Mouse (Mus musculus): ENCODE data around the gene Fpgs. TPM values are rescaled to one million over a fixed set of nuclear protein-coding genes. Genes with fewer than 3 reads are reported as not detected.

Gene Fpgs
- polyA plus RNA-seq, 1 experiment: 20.7 TPM

- no peak for TF ChIP-seq MYOG (IDR thresholded peaks at IDR 0.05; ENCODE audit: control insufficient read depth in 1 of 3, insufficient read depth in 1 of 3, insufficient read length in 2 of 3, low read depth in 2 of 3)
- no peak for TF ChIP-seq E2F4 (IDR thresholded peaks at IDR 0.05; ENCODE audit: insufficient read depth)
- TF ChIP-seq POLR2AphosphoS2 (IDR thresholded peaks at IDR 0.05; ENCODE audit: insufficient read length, low read depth): no peak
- no peak for TF ChIP-seq TCF12 (IDR thresholded peaks at IDR 0.05; ENCODE audit: insufficient read depth, poor library complexity, severe bottlenecking)
- TF ChIP-seq MAX (IDR thresholded peaks at IDR 0.05; ENCODE audit: low read depth): no peak
- no peak for TF ChIP-seq POLR2A (IDR thresholded peaks at IDR 0.05; ENCODE audit: insufficient read length, low read depth)
- no peak for TF ChIP-seq REST (IDR thresholded peaks at IDR 0.05; ENCODE audit: insufficient read depth, insufficient read length)
- TF ChIP-seq SRF (IDR thresholded peaks at IDR 0.05; ENCODE audit: control insufficient read depth, insufficient read length, low read depth): no peak
- no peak for TF ChIP-seq CEBPB (IDR thresholded peaks at IDR 0.05; ENCODE audit: insufficient read depth, poor library complexity, severe bottlenecking)
- no peak for TF ChIP-seq TCF3 (IDR thresholded peaks at IDR 0.05; ENCODE audit: insufficient read length, low read depth)
- H3K4me2 ChIP-seq (ENCODE audit: low read depth): no peak overlapping the region
These were observed 45.1 kb downstream of the Fpgs start for GRCm38 (mm10) chr2:32658873-32659272.

GRCm38 (mm10) chr2:32655826-32656225, 48.1 kb downstream of the Fpgs start:
- H3K27me3 ChIP-seq (ENCODE audit: control insufficient read depth, insufficient read depth, insufficient read length): no peaks in the 10 kb centered on the region
- H3K4me3 ChIP-seq: no peak overlapping the region
- no peak overlapping the region for H3K4me2 ChIP-seq (ENCODE audit: low read depth)
- TF ChIP-seq TCF3 (IDR thresholded peaks at IDR 0.05; ENCODE audit: insufficient read length, low read depth) (no peak), MYOG (IDR thresholded peaks at IDR 0.05; ENCODE audit: control insufficient read depth in 1 of 3, insufficient read depth in 1 of 3, insufficient read length in 2 of 3, low read depth in 2 of 3) (no peak), E2F4 (IDR thresholded peaks at IDR 0.05; ENCODE audit: insufficient read depth) (no peak), REST (IDR thresholded peaks at IDR 0.05; ENCODE audit: insufficient read depth, insufficient read length) (no peak), POLR2AphosphoS2 (IDR thresholded peaks at IDR 0.05; ENCODE audit: insufficient read length, low read depth) (no peak), CEBPB (IDR thresholded peaks at IDR 0.05; ENCODE audit: insufficient read depth, poor library complexity, severe bottlenecking) (no peak), SRF (IDR thresholded peaks at IDR 0.05; ENCODE audit: control insufficient read depth, insufficient read length, low read depth) (no peak), USF1 (IDR thresholded peaks at IDR 0.05; ENCODE audit: low read depth) (no peak), POLR2A (IDR thresholded peaks at IDR 0.05; ENCODE audit: insufficient read length, low read depth) (no peak)
- H3ac ChIP-seq (ENCODE audit: control insufficient read depth, insufficient read length): no peak overlapping the region
- no peaks in the 10 kb centered on the region for H3K36me3 ChIP-seq (ENCODE audit: control insufficient read depth, insufficient read depth)
- no peaks in the 10 kb centered on the region for H3K79me2 ChIP-seq (ENCODE audit: control insufficient read depth, insufficient read depth)

More at GRCm38 (mm10) chr2:32658873-32659272, 45.1 kb downstream of the Fpgs start:
- Histone ChIP-seq H3K27me3 (ENCODE audit: control insufficient read depth, insufficient read depth, insufficient read length) (no peaks in the 10 kb centered on the region), H3K36me3 (ENCODE audit: control insufficient read depth, insufficient read depth) (no peaks in the 10 kb centered on the region), H3ac (ENCODE audit: control insufficient read depth, insufficient read length) (no peak overlapping the region), H3K79me2 (ENCODE audit: control insufficient read depth, insufficient read depth) (no peaks in the 10 kb centered on the region), H3K4me3 (no peak overlapping the region)

GRCm38 (mm10) chr2:32655394-32655744, 48.6 kb downstream of the Fpgs start:
- H3K4me3 ChIP-seq: no peak overlapping the region
- no peak overlapping the region for H3ac ChIP-seq (ENCODE audit: control insufficient read depth, insufficient read length)
- H3K36me3 ChIP-seq (ENCODE audit: control insufficient read depth, insufficient read depth): no peaks in the 10 kb centered on the region
- no peak overlapping the region for H3K4me2 ChIP-seq (ENCODE audit: low read depth)
- H3K27me3 ChIP-seq (ENCODE audit: control insufficient read depth, insufficient read depth, insufficient read length): no peaks in the 10 kb centered on the region
- TF ChIP-seq CEBPB (IDR thresholded peaks at IDR 0.05; ENCODE audit: insufficient read depth, poor library complexity, severe bottlenecking): no peak
- no peak for TF ChIP-seq E2F4 (IDR thresholded peaks at IDR 0.05; ENCODE audit: insufficient read depth)
- no peak for TF ChIP-seq POLR2AphosphoS2 (IDR thresholded peaks at IDR 0.05; ENCODE audit: insufficient read length, low read depth)
- TF ChIP-seq REST (IDR thresholded peaks at IDR 0.05; ENCODE audit: insufficient read depth, insufficient read length): no peak
- no peak for TF ChIP-seq POLR2A (IDR thresholded peaks at IDR 0.05; ENCODE audit: insufficient read length, low read depth)
- no peak for TF ChIP-seq SRF (IDR thresholded peaks at IDR 0.05; ENCODE audit: control insufficient read depth, insufficient read length, low read depth)
- no peak for TF ChIP-seq TCF12 (IDR thresholded peaks at IDR 0.05; ENCODE audit: insufficient read depth, poor library complexity, severe bottlenecking)
- TF ChIP-seq MAX (IDR thresholded peaks at IDR 0.05; ENCODE audit: low read depth): no peak
- no peak for TF ChIP-seq TCF3 (IDR thresholded peaks at IDR 0.05; ENCODE audit: insufficient read length, low read depth)
- TF ChIP-seq MYOD1 (IDR thresholded peaks at IDR 0.05; ENCODE audit: control insufficient read depth in 1 of 3, insufficient read length in 2 of 3, low read depth in 2 of 3): no peak
- TF ChIP-seq MYOG (IDR thresholded peaks at IDR 0.05; ENCODE audit: control insufficient read depth in 1 of 3, insufficient read depth in 1 of 3, insufficient read length in 2 of 3, low read depth in 2 of 3): no peak
- TF ChIP-seq USF1 (IDR thresholded peaks at IDR 0.05; ENCODE audit: low read depth): no peak
- H3K79me2 ChIP-seq (ENCODE audit: control insufficient read depth, insufficient read depth): no peaks in the 10 kb centered on the region

- Histone ChIP-seq H3K4me3 (no peak overlapping the region), H3K36me3 (ENCODE audit: control insufficient read depth, insufficient read depth) (no peaks in the 10 kb centered on the region), H3K27me3 (ENCODE audit: control insufficient read depth, insufficient read depth, insufficient read length) (no peaks in the 10 kb centered on the region), H3K4me2 (ENCODE audit: low read depth) (no peak overlapping the region), H3K79me2 (ENCODE audit: control insufficient read depth, insufficient read depth) (no peaks in the 10 kb centered on the region), H3ac (ENCODE audit: control insufficient read depth, insufficient read length) (no peak overlapping the region)
- no peak for TF ChIP-seq TCF12 (IDR thresholded peaks at IDR 0.05; ENCODE audit: insufficient read depth, poor library complexity, severe bottlenecking)
- no peak for TF ChIP-seq POLR2A (IDR thresholded peaks at IDR 0.05; ENCODE audit: insufficient read length, low read depth)
- no peak for TF ChIP-seq USF1 (IDR thresholded peaks at IDR 0.05; ENCODE audit: low read depth)
- no peak for TF ChIP-seq MAX (IDR thresholded peaks at IDR 0.05; ENCODE audit: low read depth)
- no peak for TF ChIP-seq CEBPB (IDR thresholded peaks at IDR 0.05; ENCODE audit: insufficient read depth, poor library complexity, severe bottlenecking)
- TF ChIP-seq MYOD1 (IDR thresholded peaks at IDR 0.05; ENCODE audit: control insufficient read depth in 1 of 3, insufficient read length in 2 of 3, low read depth in 2 of 3): no peak
- no peak for TF ChIP-seq MYOG (IDR thresholded peaks at IDR 0.05; ENCODE audit: control insufficient read depth in 1 of 3, insufficient read depth in 1 of 3, insufficient read length in 2 of 3, low read depth in 2 of 3)
- TF ChIP-seq E2F4 (IDR thresholded peaks at IDR 0.05; ENCODE audit: insufficient read depth): no peak
- TF ChIP-seq SRF (IDR thresholded peaks at IDR 0.05; ENCODE audit: control insufficient read depth, insufficient read length, low read depth): no peak
- no peak for TF ChIP-seq TCF3 (IDR thresholded peaks at IDR 0.05; ENCODE audit: insufficient read length, low read depth)
- TF ChIP-seq REST (IDR thresholded peaks at IDR 0.05; ENCODE audit: insufficient read depth, insufficient read length): no peak
- TF ChIP-seq POLR2AphosphoS2 (IDR thresholded peaks at IDR 0.05; ENCODE audit: insufficient read length, low read depth): no peak
These were observed 49.1 kb downstream of the Fpgs start for GRCm38 (mm10) chr2:32654743-32655393.
